Mouse (Mus musculus): Measurements from ENCODE around the gene Foxj1. TPM values are rescaled to one million over a fixed set of nuclear protein-coding genes. Genes with fewer than 3 reads are reported as not detected.
"Not testable (repeated sequence)": the region's sequence is repeated elsewhere in the genome, so short reads cannot be mapped to it uniquely, and the experiment has no call there.

Gene Foxj1
- polyA plus RNA-seq, 1 experiment from 2014 or later, result 16.2 TPM

GRCm38 (mm10) chr11:116368116-116368515 lies 32.9 kb upstream of the Foxj1 start:
- H3K4me2 ChIP-seq (replicated peaks), result no peak overlapping the region
- DNase-seq (ENCODE audit: low spot score) (peak; percentile 92), ATAC-seq (ENCODE audit: low FRiP score) (no peak)
- no peak overlapping the region for H3K4me3 ChIP-seq (replicated peaks; ENCODE audit: low read length)
- WGBS, result 18% methylated on average over 9 of the region's 9 CpGs
- no peaks in the 10 kb centered on the region for H3K4me1 ChIP-seq (replicated peaks; ENCODE audit: control insufficient read depth, insufficient read depth, low read length)
- no peak overlapping the region for H3K9ac ChIP-seq
- no peaks in the 10 kb centered on the region for H3K9me3 ChIP-seq (ENCODE audit: control insufficient read depth, low read length)
- no peak overlapping the region for H3K27ac ChIP-seq
- H3K36me3 ChIP-seq (replicated peaks; ENCODE audit: control insufficient read depth, insufficient read depth), result no peaks in the 10 kb centered on the region
- H3K27me3 ChIP-seq (ENCODE audit: control insufficient read depth, insufficient read depth, low read length), result no peaks in the 10 kb centered on the region

DNA sequence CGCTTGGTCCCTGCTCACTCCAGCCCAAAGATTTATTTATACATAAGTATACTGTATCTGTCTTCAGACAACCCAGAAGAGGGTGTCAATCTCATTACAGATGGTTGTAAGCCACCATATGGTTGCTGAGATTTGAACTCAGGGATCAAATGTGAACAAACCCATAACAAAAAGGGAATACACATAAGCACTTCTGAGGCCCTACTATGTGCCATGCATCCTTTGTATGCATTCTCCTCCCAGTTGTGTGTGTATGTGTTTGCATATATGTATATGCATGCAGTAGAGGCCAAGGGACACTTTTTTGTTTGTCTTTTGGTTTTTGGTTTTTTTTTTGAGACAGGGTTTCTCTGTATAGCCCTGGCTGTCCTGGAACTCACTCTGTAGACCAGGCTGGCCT lies 31.4 kb upstream of the Foxj1 start:
- no peak overlapping the region for H3K4me2 ChIP-seq (replicated peaks)
- H3K9me3 ChIP-seq (ENCODE audit: control insufficient read depth, low read length), result no peaks in the 10 kb centered on the region
- DNase-seq (ENCODE audit: low spot score) (no peak), ATAC-seq (ENCODE audit: low FRiP score) (no peak)
- no peak overlapping the region for H3K9ac ChIP-seq
- H3K36me3 ChIP-seq (replicated peaks; ENCODE audit: control insufficient read depth, insufficient read depth), result peaks cover 6% of the 10 kb centered on the region
- H3K27me3 ChIP-seq (ENCODE audit: control insufficient read depth, insufficient read depth, low read length), result no peaks in the 10 kb centered on the region
- no peaks in the 10 kb centered on the region for H3K4me1 ChIP-seq (replicated peaks; ENCODE audit: control insufficient read depth, insufficient read depth, low read length)
- WGBS, result 93% methylated on average over 1 of the region's 1 CpGs
- H3K4me3 ChIP-seq (replicated peaks; ENCODE audit: low read length), result no peak overlapping the region
- H3K27ac ChIP-seq, result no peak overlapping the region

DNA sequence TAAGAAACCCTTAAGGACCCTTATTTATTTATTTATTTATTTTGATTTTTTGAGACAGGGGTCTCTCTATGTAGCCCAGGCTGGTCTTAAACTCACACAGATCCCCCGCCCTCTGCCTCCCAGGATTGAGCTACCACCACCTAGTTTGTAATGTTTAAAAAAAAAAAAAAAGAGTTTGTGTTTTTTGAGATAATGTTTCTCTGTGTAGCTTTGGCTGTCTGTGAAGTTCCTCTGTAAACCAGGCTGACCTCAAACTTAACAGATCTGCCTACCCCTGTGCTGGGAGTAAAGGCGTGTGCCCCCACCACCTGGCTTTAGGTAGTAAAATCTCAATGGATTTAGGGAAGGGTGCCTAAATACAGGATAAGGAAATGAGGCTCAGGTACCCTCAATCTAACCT lies 30.9 kb upstream of the Foxj1 start:
- Histone ChIP-seq H3K9me3 (ENCODE audit: control insufficient read depth, low read length) (no peaks in the 10 kb centered on the region), H3K27me3 (ENCODE audit: control insufficient read depth, insufficient read depth, low read length) (no peaks in the 10 kb centered on the region), H3K4me2 (replicated peaks) (no peak overlapping the region), H3K36me3 (replicated peaks; ENCODE audit: control insufficient read depth, insufficient read depth) (peaks cover 8% of the 10 kb centered on the region), H3K27ac (no peak overlapping the region), H3K9ac (no peak overlapping the region), H3K4me3 (replicated peaks; ENCODE audit: low read length) (no peak overlapping the region), H3K4me1 (replicated peaks; ENCODE audit: control insufficient read depth, insufficient read depth, low read length) (no peaks in the 10 kb centered on the region)
- DNase-seq (ENCODE audit: low spot score), result no peak
- no peak for ATAC-seq (ENCODE audit: low FRiP score)
- 91% methylated on average over 2 of the region's 2 CpGs for WGBS

DNA sequence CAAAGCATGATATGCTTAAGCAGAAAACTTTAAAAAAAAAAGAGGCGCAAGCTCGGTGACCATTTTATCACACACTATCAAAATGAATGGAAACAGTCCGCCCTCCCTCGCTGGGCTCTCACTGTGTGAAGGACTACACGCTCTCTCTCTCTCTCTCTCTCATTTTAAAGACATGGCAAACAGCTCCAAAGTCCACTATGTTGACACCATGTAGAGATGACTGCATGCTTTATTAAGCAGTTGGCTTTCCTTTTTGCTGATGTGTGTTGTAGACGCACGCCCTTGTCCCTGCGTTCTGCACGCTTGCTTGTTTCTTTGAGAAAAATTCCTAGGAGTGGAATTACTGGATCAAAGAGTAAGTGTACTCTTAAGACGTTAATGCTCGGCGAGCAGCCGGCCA lies 30.2 kb upstream of the Foxj1 start:
- ATAC-seq (ENCODE audit: low FRiP score) (no peak), DNase-seq (ENCODE audit: low spot score) (no peak)
- Histone ChIP-seq H3K4me3 (replicated peaks; ENCODE audit: low read length) (no peak overlapping the region), H3K9ac (no peak overlapping the region), H3K4me1 (replicated peaks; ENCODE audit: control insufficient read depth, insufficient read depth, low read length) (no peaks in the 10 kb centered on the region), H3K27ac (0 out of 2 replicates have a peak overlapping the region, but pooled peaks have one; percentile 16), H3K27me3 (ENCODE audit: control insufficient read depth, insufficient read depth, low read length) (no peaks in the 10 kb centered on the region), H3K36me3 (replicated peaks; ENCODE audit: control insufficient read depth, insufficient read depth) (peaks cover 8% of the 10 kb centered on the region), H3K9me3 (ENCODE audit: control insufficient read depth, low read length) (no peaks in the 10 kb centered on the region), H3K4me2 (replicated peaks) (no peak overlapping the region)
- WGBS, result 66% methylated on average over 13 of the region's 13 CpGs

DNA sequence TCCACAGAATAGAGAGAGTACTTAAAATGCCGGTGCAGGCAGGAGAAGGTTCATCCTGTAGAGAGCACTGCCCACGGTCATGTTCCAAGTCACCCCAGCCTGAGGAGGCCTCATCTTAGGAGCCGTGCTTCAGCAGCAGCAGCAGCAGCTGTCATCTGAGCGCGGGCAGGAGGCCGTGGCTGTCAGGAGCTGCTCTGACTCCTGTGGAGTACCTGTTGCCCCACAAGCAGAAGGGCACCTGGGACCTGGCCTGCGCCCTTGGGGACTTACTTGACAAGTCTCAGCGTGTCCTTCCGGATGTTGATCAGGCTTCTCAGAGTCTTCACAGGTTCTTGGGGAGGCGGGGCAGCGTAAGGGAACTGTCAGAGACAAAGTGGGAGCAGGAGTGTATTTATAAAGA lies 26.8 kb upstream of the Foxj1 start:
- Histone ChIP-seq H3K4me2 (replicated peaks) (no peak overlapping the region), H3K4me1 (replicated peaks; ENCODE audit: control insufficient read depth, insufficient read depth, low read length) (no peaks in the 10 kb centered on the region), H3K9ac (no peak overlapping the region), H3K27me3 (ENCODE audit: control insufficient read depth, insufficient read depth, low read length) (no peaks in the 10 kb centered on the region), H3K9me3 (ENCODE audit: control insufficient read depth, low read length) (no peaks in the 10 kb centered on the region), H3K36me3 (replicated peaks; ENCODE audit: control insufficient read depth, insufficient read depth) (peaks cover 37% of the 10 kb centered on the region), H3K27ac (no peak overlapping the region), H3K4me3 (replicated peaks; ENCODE audit: low read length) (no peak overlapping the region)
- 72% methylated on average over 11 of the region's 11 CpGs for WGBS
- ATAC-seq (ENCODE audit: low FRiP score) (no peak), DNase-seq (ENCODE audit: low spot score) (no peak)

- H3K4me3 ChIP-seq (replicated peaks; ENCODE audit: low read length); H3K27me3 ChIP-seq (ENCODE audit: control insufficient read depth, insufficient read depth, low read length); H3K27ac ChIP-seq; DNase-seq (ENCODE audit: low spot score); H3K9ac ChIP-seq; H3K4me1 ChIP-seq (replicated peaks; ENCODE audit: control insufficient read depth, insufficient read depth, low read length); ATAC-seq (ENCODE audit: low FRiP score); H3K9me3 ChIP-seq (ENCODE audit: control insufficient read depth, low read length); H3K4me2 ChIP-seq (replicated peaks): not testable (repeated sequence)
- 97% methylated on average over 5 of the region's 5 CpGs for WGBS
- H3K36me3 ChIP-seq (replicated peaks; ENCODE audit: control insufficient read depth, insufficient read depth), result peaks cover 45% of the 10 kb centered on the region
These were observed 25.7 kb upstream of the Foxj1 start for GRCm38 (mm10) chr11:116360915-116361314.

GRCm38 (mm10) chr11:116359652-116360051 lies 24.5 kb upstream of the Foxj1 start:
- Histone ChIP-seq H3K9me3 (ENCODE audit: control insufficient read depth, low read length) (no peaks in the 10 kb centered on the region), H3K36me3 (replicated peaks; ENCODE audit: control insufficient read depth, insufficient read depth) (peaks cover 58% of the 10 kb centered on the region), H3K4me2 (replicated peaks) (no peak overlapping the region), H3K27me3 (ENCODE audit: control insufficient read depth, insufficient read depth, low read length) (no peaks in the 10 kb centered on the region), H3K4me3 (replicated peaks; ENCODE audit: low read length) (no peak overlapping the region), H3K4me1 (replicated peaks; ENCODE audit: control insufficient read depth, insufficient read depth, low read length) (no peaks in the 10 kb centered on the region), H3K9ac (no peak overlapping the region), H3K27ac (no peak overlapping the region)
- no peak for ATAC-seq (ENCODE audit: low FRiP score)
- 63% methylated on average over 12 of the region's 12 CpGs for WGBS
- DNase-seq (ENCODE audit: low spot score), result no peak

GRCm38 (mm10) chr11:116358926-116359637 lies 23.9 kb upstream of the Foxj1 start:
- Histone ChIP-seq H3K27me3 (ENCODE audit: control insufficient read depth, insufficient read depth, low read length) (no peaks in the 10 kb centered on the region), H3K27ac (no peak overlapping the region), H3K9ac (no peak overlapping the region), H3K4me3 (replicated peaks; ENCODE audit: low read length) (no peak overlapping the region), H3K4me2 (replicated peaks) (no peak overlapping the region), H3K36me3 (replicated peaks; ENCODE audit: control insufficient read depth, insufficient read depth) (peaks cover 64% of the 10 kb centered on the region), H3K4me1 (replicated peaks; ENCODE audit: control insufficient read depth, insufficient read depth, low read length) (no peaks in the 10 kb centered on the region), H3K9me3 (ENCODE audit: control insufficient read depth, low read length) (no peaks in the 10 kb centered on the region)
- 61% methylated on average over 15 of the region's 15 CpGs for WGBS
- DNase-seq (ENCODE audit: low spot score), result no peak
- no peak for ATAC-seq (ENCODE audit: low FRiP score)

DNA sequence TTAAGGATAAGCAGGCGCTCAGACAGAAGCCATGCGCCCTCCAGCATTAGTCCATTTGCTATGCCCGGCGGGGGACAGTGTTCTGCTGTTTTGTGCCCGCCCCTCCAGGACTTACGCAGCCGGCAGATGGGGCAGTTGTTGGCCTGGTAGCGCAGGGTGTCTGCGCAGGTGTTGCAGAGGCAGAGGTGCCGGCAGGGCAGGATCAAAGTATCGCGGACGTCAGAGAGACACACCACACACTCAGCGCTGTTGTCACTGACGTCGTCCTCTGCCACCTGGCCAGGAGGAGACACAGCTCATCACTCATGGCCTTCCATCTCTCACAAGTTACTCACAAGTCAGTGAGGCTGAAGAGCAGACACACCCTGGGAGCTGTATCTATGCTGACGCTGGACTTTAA lies 19.3 kb upstream of the Foxj1 start:
- DNase-seq (ENCODE audit: low spot score), result no peak
- Histone ChIP-seq H3K9me3 (ENCODE audit: control insufficient read depth, low read length) (no peaks in the 10 kb centered on the region), H3K4me3 (replicated peaks; ENCODE audit: low read length) (no peak overlapping the region), H3K9ac (no peak overlapping the region), H3K36me3 (replicated peaks; ENCODE audit: control insufficient read depth, insufficient read depth) (peaks cover 91% of the 10 kb centered on the region), H3K27me3 (ENCODE audit: control insufficient read depth, insufficient read depth, low read length) (no peaks in the 10 kb centered on the region), H3K4me2 (replicated peaks) (no peak overlapping the region), H3K4me1 (replicated peaks; ENCODE audit: control insufficient read depth, insufficient read depth, low read length) (no peaks in the 10 kb centered on the region), H3K27ac (no peak overlapping the region)
- 44% methylated on average over 17 of the region's 17 CpGs for WGBS
- ATAC-seq (ENCODE audit: low FRiP score), result no peak

DNA sequence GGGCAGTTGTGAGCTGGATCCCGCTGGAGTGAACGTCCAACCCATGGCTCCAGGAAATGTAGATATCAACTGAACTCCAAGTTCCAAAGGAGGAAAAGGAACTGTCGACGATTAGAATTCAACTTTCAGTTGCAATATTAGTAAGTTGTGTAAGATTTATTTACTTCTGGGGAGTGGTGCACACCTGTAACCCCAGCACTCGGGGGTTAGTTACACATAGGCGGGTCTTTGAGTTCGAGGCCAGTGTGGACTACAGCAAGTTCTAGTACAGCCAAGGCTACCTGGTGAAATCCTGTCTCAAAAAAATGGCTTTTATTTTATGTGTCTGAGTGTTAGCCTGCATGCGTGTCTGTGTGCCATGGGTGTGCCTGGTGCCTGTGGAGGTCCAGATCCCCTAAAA lies 18.3 kb upstream of the Foxj1 start:
- 95% methylated on average over 8 of the region's 8 CpGs for WGBS
- Histone ChIP-seq H3K4me3 (replicated peaks; ENCODE audit: low read length) (no peak overlapping the region), H3K9me3 (ENCODE audit: control insufficient read depth, low read length) (no peaks in the 10 kb centered on the region), H3K36me3 (replicated peaks; ENCODE audit: control insufficient read depth, insufficient read depth) (peaks cover 92% of the 10 kb centered on the region), H3K9ac (no peak overlapping the region), H3K27me3 (ENCODE audit: control insufficient read depth, insufficient read depth, low read length) (no peaks in the 10 kb centered on the region), H3K27ac (no peak overlapping the region), H3K4me2 (replicated peaks) (no peak overlapping the region), H3K4me1 (replicated peaks; ENCODE audit: control insufficient read depth, insufficient read depth, low read length) (no peaks in the 10 kb centered on the region)
- DNase-seq (ENCODE audit: low spot score), result no peak
- no peak for ATAC-seq (ENCODE audit: low FRiP score)
